Mouse (Mus musculus) limb, embryonic 11.5 days (tissue): ENCODE measurements around the gene Gm42674. TPM values are rescaled to one million over a fixed set of nuclear protein-coding genes. Genes with fewer than 3 reads are reported as not detected.

Experiments used
- ATAC-seq: fragments of 200-750 bp; cut with Nextera tagmentation; 2 replicates; pipeline ENCODE4 v1.8.0; 2017; ENCODE audit warnings: low read depth; ENCODE audit not compliant: insufficient number of reproducible peaks, low FRiP score, low TSS enrichment
- DNase-seq: peaks from one replicate; pipeline ENCODE4 v3.0.0-alpha.2; 2015; ENCODE audit warnings: low spot score
- H3K27ac ChIP-seq: fragments of 300-500 bp; sonication (generic); replicated peaks from 2 replicates; pipeline ENCODE4 v1.5.1; 2014; ENCODE audit warnings: low read depth, mild to moderate bottlenecking, low read length
- H3K27me3 ChIP-seq: fragments of 300-500 bp; sonication (generic); 2 replicates; pipeline ENCODE4 v1.6.1; 2014; ENCODE audit warnings: mild to moderate bottlenecking, low read length, mixed read lengths; ENCODE audit not compliant: control insufficient read depth, insufficient read depth
- H3K36me3 ChIP-seq: fragments of 300-500 bp; sonication (generic); 2 replicates; pipeline ENCODE4 v1.6.1; 2014; ENCODE audit warnings: mild to moderate bottlenecking, low read length, moderate library complexity, mixed read lengths; ENCODE audit not compliant: control insufficient read depth, insufficient read depth
- H3K4me1 ChIP-seq: fragments of 300-500 bp; sonication (generic); 2 replicates; pipeline ENCODE4 v1.6.1; 2014; ENCODE audit warnings: low read length, mixed read lengths; ENCODE audit not compliant: control insufficient read depth, insufficient read depth
- H3K4me2 ChIP-seq: fragments of 300-500 bp; sonication (generic); 2 replicates; pipeline ENCODE4 v1.6.1; 2014; ENCODE audit warnings: low read depth, mild to moderate bottlenecking, moderate library complexity; ENCODE audit not compliant: severe bottlenecking
- H3K4me3 ChIP-seq: fragments of 300-500 bp; sonication (generic); 2 replicates; pipeline ENCODE4 v1.5.1; 2014; ENCODE audit warnings: low read depth, low read length
- H3K9ac ChIP-seq: fragments of 300-500 bp; sonication (generic); 2 replicates; pipeline ENCODE4 v1.6.1; 2014; ENCODE audit warnings: mild to moderate bottlenecking, low read length
- H3K9me3 ChIP-seq: fragments of 300-500 bp; sonication (generic); 2 replicates; pipeline ENCODE4 v1.6.1; 2016; ENCODE audit warnings: low read length; ENCODE audit not compliant: control insufficient read depth
- WGBS: fragments of 180-500 bp; shearing (Covaris S2); extraction: QIAGEN DNeasy Blood & Tissue Kit; methylation state at CpG from one replicate; pipeline ENCODE4 v1.1.7; 2014; 5-methylcytosine and 5-hydroxymethylcytosine counted together
- polyA plus RNA-seq: library from polyadenylated mRNA; unstranded; fragments of >200 nt; fragmentation: Nextera tagmentation; extraction: Ambion mirVana; gene quantifications from 2 replicates; pipeline ENCODE4 v1.2.1, GENCODE M21; 2014

Gm42674 gene
- polyA plus RNA-seq, 1 experiment from 2014 or later = not detected

DNA sequence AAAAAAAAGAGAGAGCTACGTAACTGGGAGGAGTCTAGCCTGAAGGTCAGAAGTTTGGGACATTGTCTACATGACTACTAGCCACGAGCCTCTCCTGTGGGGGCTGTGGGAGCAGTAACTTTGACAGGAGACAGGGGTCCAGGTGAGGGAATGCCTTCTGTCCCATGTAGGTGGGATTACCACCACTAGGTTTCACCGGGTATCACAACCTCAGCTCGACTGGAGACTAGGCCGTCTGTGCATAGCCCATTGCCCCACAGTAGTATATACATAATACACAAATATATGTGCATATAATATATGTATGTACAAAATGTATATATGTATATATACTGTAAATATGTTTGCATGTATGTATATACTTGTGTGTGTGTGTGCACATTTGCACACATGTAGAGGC, 20.6 kb upstream of the Gm42674 start:
- Histone ChIP-seq H3K9ac (no peak overlapping the region), H3K4me3 (no peak overlapping the region), H3K27ac (no peak overlapping the region), H3K4me1 (no peaks in the 10 kb centered on the region), H3K27me3 (no peaks in the 10 kb centered on the region), H3K36me3 (no peaks in the 10 kb centered on the region), H3K9me3 (no peaks in the 10 kb centered on the region), H3K4me2 (no peak overlapping the region)
- 95% methylated on average over 5 of the region's 5 CpGs for WGBS
- DNase-seq (no peak), ATAC-seq (0 out of 2 replicates have a peak, but pooled peaks have one; percentile 38)

DNA sequence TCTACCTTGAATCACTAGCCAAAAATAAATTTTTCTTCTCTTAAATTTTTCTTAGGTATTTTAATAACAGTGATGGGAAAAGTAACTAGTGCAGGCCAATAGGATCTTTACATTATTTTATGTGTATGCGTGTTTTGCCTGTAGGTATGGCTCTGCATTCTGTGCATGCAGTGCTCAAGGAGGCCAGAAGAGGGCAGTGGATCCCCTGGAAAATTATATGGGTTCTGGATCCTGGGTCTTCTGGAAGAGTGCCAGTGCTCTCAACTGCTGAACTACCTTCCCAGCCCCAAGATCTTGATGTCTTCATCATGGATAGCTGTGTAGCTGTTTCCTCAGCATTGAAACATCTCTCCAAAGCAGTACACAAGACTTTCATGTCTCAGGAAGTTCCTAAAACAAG, 19.5 kb upstream of the Gm42674 start:
- Histone ChIP-seq H3K9me3 (no peaks in the 10 kb centered on the region), H3K9ac (no peak overlapping the region), H3K27ac (no peak overlapping the region), H3K4me3 (no peak overlapping the region), H3K36me3 (no peaks in the 10 kb centered on the region), H3K27me3 (no peaks in the 10 kb centered on the region), H3K4me1 (no peaks in the 10 kb centered on the region), H3K4me2 (no peak overlapping the region)
- DNase-seq (peak; percentile 50), ATAC-seq (no peak)
- WGBS = 91% methylated on average over 1 of the region's 1 CpGs

DNA sequence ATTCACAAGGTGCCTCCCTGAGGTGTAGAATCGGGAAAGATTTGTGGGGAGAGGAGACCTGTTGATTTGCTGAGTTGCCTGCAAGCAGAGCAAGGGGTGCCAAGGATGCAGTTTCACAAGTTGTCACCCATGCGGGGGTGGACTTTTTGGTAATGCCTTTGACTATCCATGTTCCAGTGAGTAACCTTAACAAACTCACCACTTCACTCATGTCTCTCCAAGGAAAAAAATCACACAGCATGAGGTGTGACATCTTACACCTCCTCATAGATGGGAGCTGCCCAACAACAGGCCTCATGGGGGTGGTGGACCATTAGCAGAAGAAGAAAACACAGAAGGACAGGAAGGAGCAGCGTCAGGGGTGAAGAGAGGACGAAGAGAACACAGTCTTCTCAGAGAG, 19.1 kb upstream of the Gm42674 start:
- ATAC-seq = no peak
- Histone ChIP-seq H3K27me3 (no peaks in the 10 kb centered on the region), H3K4me1 (no peaks in the 10 kb centered on the region), H3K9me3 (no peaks in the 10 kb centered on the region), H3K36me3 (no peaks in the 10 kb centered on the region), H3K4me2 (no peak overlapping the region), H3K4me3 (no peak overlapping the region), H3K27ac (no peak overlapping the region), H3K9ac (no peak overlapping the region)
- DNase-seq = no peak
- WGBS = 83% methylated on average over 4 of the region's 4 CpGs

DNA sequence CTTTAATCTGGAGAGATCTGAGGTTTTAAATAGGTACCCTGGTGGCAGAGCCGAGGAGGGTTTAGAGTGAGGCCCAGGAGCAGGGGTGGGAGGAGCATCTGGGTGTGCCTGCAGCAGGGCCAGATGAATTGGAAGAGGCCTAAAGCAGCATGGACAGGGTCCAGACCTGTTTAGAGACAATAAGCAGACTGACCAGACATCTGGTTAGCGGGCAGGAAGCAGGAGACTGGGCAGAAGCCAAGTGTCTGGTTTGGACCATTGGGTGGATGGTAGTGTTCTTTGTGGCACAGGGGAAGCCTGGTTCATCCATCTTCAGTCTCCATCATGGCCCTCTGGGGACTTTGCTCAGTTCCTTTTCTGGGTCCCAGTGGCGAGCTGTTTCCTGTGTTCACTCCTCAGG, 17.8 kb upstream of the Gm42674 start:
- no peak for ATAC-seq
- Histone ChIP-seq H3K4me1 (no peaks in the 10 kb centered on the region), H3K36me3 (no peaks in the 10 kb centered on the region), H3K4me2 (no peak overlapping the region), H3K9me3 (no peaks in the 10 kb centered on the region), H3K4me3 (no peak overlapping the region), H3K27me3 (no peaks in the 10 kb centered on the region), H3K27ac (no peak overlapping the region), H3K9ac (no peak overlapping the region)
- WGBS = 49% methylated on average over 3 of the region's 3 CpGs
- no peak for DNase-seq

DNA sequence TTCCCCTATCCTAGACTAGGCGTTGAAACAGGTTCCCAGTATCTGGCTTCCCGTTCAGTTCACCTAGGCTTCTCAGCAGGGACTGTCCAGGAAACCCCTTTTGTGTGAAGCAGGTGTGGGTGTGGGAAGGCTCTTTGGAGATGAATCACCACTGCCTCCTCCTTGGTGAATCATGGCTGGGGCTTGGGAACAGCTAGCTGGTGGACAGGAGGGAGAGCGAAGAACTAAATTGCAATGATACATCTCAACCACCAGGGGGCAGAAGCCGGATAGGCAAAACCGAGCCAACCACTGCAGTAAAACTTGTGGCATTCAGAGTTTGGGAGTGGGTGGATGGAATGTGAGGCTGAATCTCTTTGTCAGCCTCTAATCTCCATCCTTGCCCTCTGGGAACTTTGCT, 16.1 kb upstream of the Gm42674 start:
- Histone ChIP-seq H3K9ac (no peak overlapping the region), H3K27ac (no peak overlapping the region), H3K27me3 (no peaks in the 10 kb centered on the region), H3K36me3 (no peaks in the 10 kb centered on the region), H3K4me2 (no peak overlapping the region), H3K4me3 (no peak overlapping the region), H3K4me1 (no peaks in the 10 kb centered on the region), H3K9me3 (no peaks in the 10 kb centered on the region)
- 26% methylated on average over 5 of the region's 5 CpGs for WGBS
- DNase-seq (peak; percentile 77), ATAC-seq (no peak)

DNA sequence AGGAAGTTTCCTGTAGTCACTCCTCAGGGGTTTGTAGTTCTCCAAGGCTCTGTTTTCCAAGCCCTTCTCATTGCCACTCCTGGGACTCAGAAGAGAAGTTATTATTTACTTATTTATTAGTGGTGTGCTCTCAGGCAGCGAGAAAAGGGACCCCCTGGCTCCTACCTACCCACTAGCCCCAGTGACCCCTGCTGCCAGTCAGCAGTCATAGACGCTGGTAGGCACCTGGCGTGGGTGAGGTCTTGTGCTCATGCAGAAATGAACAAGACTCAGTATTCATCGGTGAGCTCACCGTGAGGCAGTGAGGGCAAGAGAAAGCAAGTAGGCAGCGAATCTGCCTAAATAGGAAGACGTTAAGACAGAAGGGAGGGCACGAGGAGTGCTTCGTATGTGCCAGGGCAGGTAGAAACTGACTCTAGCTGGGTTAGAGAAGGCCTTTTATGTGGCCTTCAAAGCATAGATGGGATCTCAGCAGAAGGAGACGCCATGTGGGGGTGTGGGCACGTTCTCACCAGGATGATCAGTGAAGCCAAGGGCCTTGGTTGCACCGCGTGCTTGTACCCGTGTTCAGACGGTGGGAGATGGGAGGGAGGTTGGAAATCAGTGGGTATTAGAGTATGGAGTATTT, 15.6 kb upstream of the Gm42674 start:
- Histone ChIP-seq H3K27me3 (no peaks in the 10 kb centered on the region), H3K27ac (no peak overlapping the region)
- DNase-seq = no peak

DNA sequence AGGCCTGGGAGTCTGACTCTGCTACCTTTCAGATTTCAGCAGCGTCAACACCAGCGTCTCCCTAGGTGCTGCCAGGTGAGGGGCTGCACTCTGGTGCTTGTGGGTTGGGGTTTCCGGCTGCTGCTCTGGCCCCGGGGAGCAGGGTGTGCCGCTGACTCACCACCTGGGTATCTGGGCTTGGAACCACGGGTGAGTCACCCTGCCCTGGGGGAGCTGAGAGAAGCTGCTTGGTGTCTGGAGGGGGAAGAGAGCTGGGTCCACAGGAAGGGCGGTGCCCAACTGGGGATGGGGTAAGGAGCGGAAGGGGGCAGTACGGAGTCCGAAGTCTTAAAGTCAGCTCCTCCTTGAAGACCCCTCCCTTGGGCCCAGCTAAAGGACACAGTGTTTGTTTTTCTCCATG, 14.8 kb upstream of the Gm42674 start:
- Histone ChIP-seq H3K27ac (no peak overlapping the region), H3K4me1 (no peaks in the 10 kb centered on the region), H3K4me2 (no peak overlapping the region), H3K9ac (no peak overlapping the region), H3K4me3 (no peak overlapping the region), H3K36me3 (no peaks in the 10 kb centered on the region), H3K9me3 (no peaks in the 10 kb centered on the region), H3K27me3 (no peaks in the 10 kb centered on the region)
- WGBS = 66% methylated on average over 10 of the region's 10 CpGs
- no peak for ATAC-seq
- DNase-seq = no peak

More for the DNA sequence above, 15.6 kb upstream of the Gm42674 start:
- WGBS = 84% methylated on average over 15 of the region's 15 CpGs
- H3K36me3 ChIP-seq = no peaks in the 10 kb centered on the region
- H3K9me3 ChIP-seq = no peaks in the 10 kb centered on the region
- H3K9ac ChIP-seq = no peak overlapping the region
- no peaks in the 10 kb centered on the region for H3K4me1 ChIP-seq
- H3K4me3 ChIP-seq = no peak overlapping the region
- no peak; the same call in 1 of the 2 replicates for ATAC-seq
- H3K4me2 ChIP-seq = no peak overlapping the region

DNA sequence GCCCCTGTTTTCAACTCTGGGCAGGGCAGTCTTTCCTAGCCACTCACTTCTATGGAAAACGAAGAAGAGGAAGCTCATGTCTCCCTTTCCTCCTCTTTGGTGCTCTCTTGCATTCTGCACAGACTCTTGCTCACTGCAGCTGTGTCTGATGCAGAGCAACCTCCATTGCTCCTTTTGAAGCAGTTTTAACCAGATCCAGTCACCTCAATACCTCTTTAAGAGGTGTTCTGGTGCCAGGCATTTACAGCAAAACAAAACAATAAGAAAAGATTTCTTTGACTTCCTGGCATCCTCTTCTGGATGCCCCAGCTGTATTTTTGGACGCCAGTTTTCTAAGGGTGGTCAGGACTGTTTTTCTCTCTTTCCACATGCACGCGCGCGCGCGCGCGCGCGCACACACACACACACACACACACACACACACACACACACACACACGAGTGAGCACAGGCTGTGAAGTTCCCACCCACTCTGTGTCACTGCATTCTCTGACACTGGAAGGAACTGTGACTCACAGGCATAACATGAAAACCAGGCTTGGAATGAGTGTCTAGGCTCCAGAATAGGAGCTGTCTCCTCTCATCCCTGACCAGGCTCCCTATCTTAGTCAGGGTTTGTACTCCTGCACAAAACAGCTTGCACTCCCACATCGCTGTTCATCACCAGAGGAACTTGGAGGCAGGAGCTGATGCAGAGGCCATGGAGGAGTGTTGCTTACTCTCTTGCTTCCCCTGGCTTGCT, 14.2 kb upstream of the Gm42674 start:
- 88% methylated on average over 14 of the region's 14 CpGs for WGBS
- Histone ChIP-seq H3K27me3 (no peaks in the 10 kb centered on the region), H3K9ac (no peak overlapping the region), H3K27ac (no peak overlapping the region), H3K36me3 (no peaks in the 10 kb centered on the region), H3K4me2 (no peak overlapping the region), H3K4me1 (no peaks in the 10 kb centered on the region), H3K4me3 (no peak overlapping the region), H3K9me3 (no peaks in the 10 kb centered on the region)
- ATAC-seq (no peak), DNase-seq (no peak)
